In the genomic region with DNA sequence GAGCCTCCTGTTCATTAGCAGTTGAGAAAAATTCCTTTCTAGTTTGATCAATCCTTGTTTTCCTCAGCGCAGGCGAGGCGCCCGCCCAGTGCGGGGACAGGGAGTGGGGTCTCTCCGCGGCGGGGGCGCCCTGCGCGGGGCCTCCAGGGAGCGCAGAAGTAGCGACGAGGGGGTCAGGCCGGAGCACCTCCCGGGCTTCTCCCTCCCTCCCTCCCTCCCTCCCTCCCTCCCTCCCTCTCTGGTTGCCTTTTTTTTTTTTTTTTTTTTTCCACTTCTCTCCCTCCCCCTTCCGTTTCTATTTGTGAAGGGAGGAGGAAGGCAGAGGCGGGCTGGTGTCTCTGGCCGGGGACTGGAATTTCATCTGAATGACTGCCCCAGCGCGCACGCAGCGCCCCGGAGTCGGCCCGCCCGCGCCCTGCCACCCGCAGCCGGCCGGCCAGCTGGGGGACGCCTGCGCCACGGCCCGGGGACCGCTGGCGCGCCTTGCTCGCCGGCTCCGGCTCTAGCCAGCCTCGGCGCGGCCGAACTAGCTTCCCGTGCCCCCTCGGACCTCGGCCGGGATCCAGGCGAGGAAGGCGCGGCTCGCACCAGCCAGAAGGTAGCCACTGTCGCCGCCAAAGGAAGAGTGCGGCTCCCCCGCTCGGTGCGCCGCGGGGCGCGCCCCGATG, we compare ENCODE assay signal across 8 mouse cellular contexts. TPM values are rescaled to one million over a fixed set of nuclear protein-coding genes. Genes with fewer than 3 reads are reported as not detected.
A peak's percentile ranks its signal among the peaks of the same experiment; 100 is the strongest.
DNase-seq lines count a peak whose midpoint lies in the region; ATAC-seq and TF ChIP-seq lines count a peak whose summit lies in the region.

A gene (plus strand): TSS at position 302 of the 668 bp plus-strand sequence.

- no peak for TF ChIP-seq CTCF in C2C12 (IDR thresholded peaks at IDR 0.05; ENCODE audit: control insufficient read depth, insufficient read depth, insufficient read length)
- TF ChIP-seq CTCF in bone marrow, adult 2 months (IDR thresholded peaks at IDR 0.05; ENCODE audit: control insufficient read depth, insufficient read depth, low read length): no peak
- no peak for TF ChIP-seq CTCF in embryonic fibroblast, embryonic 13.5 days (IDR thresholded peaks at IDR 0.05; ENCODE audit: borderline replicate concordance, insufficient read depth, low read length)

- H3K79me2 ChIP-seq in C2C12 (ENCODE audit: control insufficient read depth, insufficient read depth): peaks cover 50% of the 10 kb centered on the region
- peaks cover 36% of the 10 kb centered on the region for H3K79me2 ChIP-seq in myocyte (ENCODE audit: control insufficient read depth, insufficient read depth)

- H3K27ac ChIP-seq in bone marrow, adult 2 months (ENCODE audit: control insufficient read depth, insufficient read depth, low read depth, low read length, poor library complexity): peak within 1 kb of the TSS; percentile 100
- H3K27ac ChIP-seq in embryonic fibroblast, embryonic 13.5 days (ENCODE audit: insufficient read depth, low read length): peak within 1 kb of the TSS; percentile 100
- H3K27ac ChIP-seq in heart, embryonic 12.5 days (ENCODE audit: poor library complexity, severe bottlenecking): peak within 1 kb of the TSS; percentile 99
- H3K27ac ChIP-seq in kidney, embryonic 16.5 days (ENCODE audit: low read length): peak within 1 kb of the TSS; percentile 100
- H3K27ac ChIP-seq in liver, embryonic 11.5 days (ENCODE audit: low read depth, low read length): peak within 1 kb of the TSS; percentile 100

- peak within 1 kb of the TSS; percentile 100 for H3K9ac ChIP-seq in heart, embryonic 12.5 days
- H3K9ac ChIP-seq in kidney, embryonic 16.5 days (replicated peaks; ENCODE audit: low read length): peak within 1 kb of the TSS; percentile 99
- peak within 1 kb of the TSS; percentile 99 for H3K9ac ChIP-seq in liver, embryonic 11.5 days (ENCODE audit: low read depth, low read length)

- under 1% methylated on average over 58 of the region's 64 CpGs for WGBS in bone marrow, adult 2 months
- under 1% methylated on average over 56 of the region's 64 CpGs for WGBS in heart, embryonic 12.5 days
- WGBS in kidney, embryonic 16.5 days: under 1% methylated on average over 59 of the region's 64 CpGs
- WGBS in liver, embryonic 11.5 days: under 1% methylated on average over 52 of the region's 64 CpGs

- peaks cover 26% of the 10 kb centered on the region for H3K36me3 ChIP-seq in C2C12 (ENCODE audit: control insufficient read depth, insufficient read depth)
- peaks cover 11% of the 10 kb centered on the region for H3K36me3 ChIP-seq in heart, embryonic 12.5 days
- H3K36me3 ChIP-seq in kidney, embryonic 16.5 days (ENCODE audit: insufficient read depth, low read length): peaks cover 15% of the 10 kb centered on the region
- H3K36me3 ChIP-seq in liver, embryonic 11.5 days (ENCODE audit: control insufficient read depth, insufficient read depth, low read length): peaks cover 12% of the 10 kb centered on the region
- peaks cover 11% of the 10 kb centered on the region for H3K36me3 ChIP-seq in myocyte (ENCODE audit: control insufficient read depth, insufficient read depth)
- H3K36me3 ChIP-seq in splenic B cell, adult 2 months (ENCODE audit: control insufficient read depth, insufficient read depth, low read length, poor library complexity, severe bottlenecking): 0 out of 2 replicates have a peak, but pooled peaks cover 1% of the 10 kb centered on the region

- H3K4me2 ChIP-seq in heart, embryonic 12.5 days: peak within 1 kb of the TSS; percentile 83
- H3K4me2 ChIP-seq in kidney, embryonic 16.5 days (replicated peaks; ENCODE audit: low read depth, low read length): peak within 1 kb of the TSS; percentile 79
- H3K4me2 ChIP-seq in liver, embryonic 11.5 days: peak within 1 kb of the TSS; percentile 99
- H3K4me2 ChIP-seq in myocyte (ENCODE audit: low read depth): peak within 1 kb of the TSS; percentile 68

- no peaks in the 10 kb centered on the region for H3K9me3 ChIP-seq in heart, embryonic 12.5 days (replicated peaks)
- no peaks in the 10 kb centered on the region for H3K9me3 ChIP-seq in kidney, embryonic 16.5 days (ENCODE audit: low read length)
- no peaks in the 10 kb centered on the region for H3K9me3 ChIP-seq in liver, embryonic 11.5 days (ENCODE audit: control insufficient read depth, low read length)

- TF ChIP-seq POLR2A in bone marrow, adult 2 months (IDR thresholded peaks at IDR 0.05; ENCODE audit: borderline replicate concordance, control insufficient read depth, low read depth, low read length): peak; percentile 56; the same call in 1 of the 2 replicates
- TF ChIP-seq POLR2A in embryonic fibroblast, embryonic 13.5 days (IDR thresholded peaks at IDR 0.05; ENCODE audit: low read depth, low read length): peak; percentile 58
- peak; percentile 72 for TF ChIP-seq POLR2A in myocyte (IDR thresholded peaks at IDR 0.05; ENCODE audit: insufficient read length, low read depth)

- H3K4me1 ChIP-seq in bone marrow, adult 2 months (ENCODE audit: control insufficient read depth, insufficient read depth, low read length): peaks cover 11% of the 10 kb centered on the region
- 0 out of 2 replicates have a peak, but pooled peaks cover 6% of the 10 kb centered on the region for H3K4me1 ChIP-seq in embryonic fibroblast, embryonic 13.5 days (ENCODE audit: control insufficient read depth, insufficient read depth, low read length)
- peaks cover 27% of the 10 kb centered on the region for H3K4me1 ChIP-seq in heart, embryonic 12.5 days (replicated peaks)
- peaks cover 30% of the 10 kb centered on the region for H3K4me1 ChIP-seq in kidney, embryonic 16.5 days (ENCODE audit: insufficient read depth, low read length)
- H3K4me1 ChIP-seq in liver, embryonic 11.5 days (replicated peaks; ENCODE audit: control insufficient read depth, insufficient read depth, low read length): peaks cover 30% of the 10 kb centered on the region

- no peaks in the 10 kb centered on the region for H3K27me3 ChIP-seq in C2C12 (ENCODE audit: control insufficient read depth, insufficient read depth, insufficient read length)
- H3K27me3 ChIP-seq in heart, embryonic 12.5 days (replicated peaks): no peaks in the 10 kb centered on the region
- H3K27me3 ChIP-seq in kidney, embryonic 16.5 days (ENCODE audit: insufficient read depth, low read length): no peaks in the 10 kb centered on the region
- H3K27me3 ChIP-seq in liver, embryonic 11.5 days (replicated peaks; ENCODE audit: control insufficient read depth, insufficient read depth, low read length): no peaks in the 10 kb centered on the region
- H3K27me3 ChIP-seq in myocyte (ENCODE audit: control insufficient read depth, insufficient read depth, insufficient read length): no peaks in the 10 kb centered on the region
- H3K27me3 ChIP-seq in splenic B cell, adult 2 months (ENCODE audit: control insufficient read depth, insufficient read depth, low read length, poor library complexity, severe bottlenecking): no peaks in the 10 kb centered on the region

- DNase-seq in liver, embryonic 11.5 days (ENCODE audit: low spot score): peak; percentile 85
- DNase-seq in splenic B cell, adult 2 months (ENCODE audit: low read depth, low spot score): peak; percentile 69

- peak within 1 kb of the TSS; percentile 80 for H3ac ChIP-seq in C2C12 (ENCODE audit: control insufficient read depth, insufficient read length, low read depth)
- H3ac ChIP-seq in myocyte (ENCODE audit: control insufficient read depth, insufficient read length): peak within 1 kb of the TSS; percentile 85

- H3K79me3 ChIP-seq in C2C12 (ENCODE audit: low read depth): peaks cover 37% of the 10 kb centered on the region

- H3K4me3 ChIP-seq in C2C12 (ENCODE audit: insufficient read depth, poor library complexity, severe bottlenecking): peak within 1 kb of the TSS; percentile 91
- peak within 1 kb of the TSS; percentile 96 for H3K4me3 ChIP-seq in bone marrow, adult 2 months (replicated peaks; ENCODE audit: control insufficient read depth, low read depth, low read length)
- peak within 1 kb of the TSS; percentile 76 for H3K4me3 ChIP-seq in embryonic fibroblast, embryonic 13.5 days (ENCODE audit: insufficient read depth, low read length)
- peak within 1 kb of the TSS; percentile 96 for H3K4me3 ChIP-seq in heart, embryonic 12.5 days
- H3K4me3 ChIP-seq in kidney, embryonic 16.5 days (ENCODE audit: low read length): peak within 1 kb of the TSS; percentile 93
- peak within 1 kb of the TSS; percentile 97 for H3K4me3 ChIP-seq in liver, embryonic 11.5 days (ENCODE audit: low read depth, low read length)
- H3K4me3 ChIP-seq in myocyte: peak within 1 kb of the TSS; percentile 99

- ATAC-seq in heart, embryonic 12.5 days (ENCODE audit: insufficient number of reproducible peaks, low FRiP score): peak; percentile 50
- peak; percentile 65 for ATAC-seq in kidney, embryonic 16.5 days (ENCODE audit: low FRiP score, low TSS enrichment)
- no peak; the same call in 1 of the 2 replicates for ATAC-seq in liver, embryonic 11.5 days (replicated peaks; ENCODE audit: low FRiP score)

TF ChIP-seq in C2C12, 6 proteins besides CTCF, POLR2A, EP300 and RAD21:
- TF ChIP-seq FOSL1 (IDR thresholded peaks at IDR 0.05; ENCODE audit: insufficient read depth, low read length, poor library complexity, severe bottlenecking) (no peak), CEBPB (IDR thresholded peaks at IDR 0.05; ENCODE audit: low read depth) (no peak), MAX (IDR thresholded peaks at IDR 0.05) (no peak), MYOD1 (IDR thresholded peaks at IDR 0.05; ENCODE audit: control insufficient read depth, insufficient read length, low read depth) (no peak), MYOG (IDR thresholded peaks at IDR 0.05; ENCODE audit: control insufficient read depth, extremely low read depth, insufficient read length) (no peak), USF1 (IDR thresholded peaks at IDR 0.05; ENCODE audit: low read depth) (no peak)

TF ChIP-seq in myocyte, 11 proteins besides CTCF, POLR2A, EP300 and RAD21:
- TF ChIP-seq MYOD1 (IDR thresholded peaks at IDR 0.05; ENCODE audit: control insufficient read depth in 1 of 3, insufficient read length in 2 of 3, low read depth in 2 of 3) (peak in 2 of 3 experiments; percentile 5 to 40), TCF3 (IDR thresholded peaks at IDR 0.05; ENCODE audit: insufficient read length, low read depth) (peak; percentile 6), MAX (IDR thresholded peaks at IDR 0.05; ENCODE audit: low read depth) (no peak), POLR2AphosphoS2 (IDR thresholded peaks at IDR 0.05; ENCODE audit: insufficient read length, low read depth) (peak; percentile 33)

RNA-seq across cellular contexts. Expression of the gene that starts here (rescaled TPM):
- polyA plus RNA-seq in C2C12 (2012; fragmentation: generic; extraction: Trizol) (26.8 TPM), myocyte (2012; fragmentation: generic; extraction: Trizol) (42.3 TPM)
- 13.9 and 25.9 TPM in 2 replicates for polyA plus RNA-seq in bone marrow, adult 2 months (2011; ENCODE audit: insufficient read depth, insufficient read length, low replicate concordance, missing spikeins)
- polyA plus RNA-seq in embryonic fibroblast, embryonic 13.5 days (2011; ENCODE audit: insufficient read length, low read depth, missing spikeins): 22.1 and 25.9 TPM in 2 replicates
- polyA plus RNA-seq in heart, embryonic 12.5 days (2016; fragmentation: Nextera tagmentation; extraction: Ambion mirVana): 24.1 and 24.2 TPM in 2 replicates
- 22.2 and 26.0 TPM in 2 replicates for polyA plus RNA-seq in kidney, embryonic 16.5 days (2015; fragmentation: Nextera tagmentation; extraction: Ambion mirVana)
- polyA plus RNA-seq in liver, embryonic 11.5 days (2014; fragmentation: Nextera tagmentation; extraction: Ambion mirVana): 22.9 and 24.1 TPM in 2 replicates
